Mouse (Mus musculus) neural tube, embryonic 13.5 days (tissue): ENCODE data around the gene Gm20388. TPM values are rescaled to one million over a fixed set of nuclear protein-coding genes. Genes with fewer than 3 reads are reported as not detected.

Source experiments
- ATAC-seq: fragments of 200-750 bp; cut with Nextera tagmentation; 2 replicates; pipeline ENCODE4 v1.8.0; 2017; ENCODE audit warnings: low read depth, mild to moderate bottlenecking, moderate TSS enrichment, moderate library complexity
- H3K27ac ChIP-seq: fragments of 300-500 bp; sonication (generic); replicated peaks from 2 replicates; pipeline ENCODE4 v1.5.1; 2015; ENCODE audit warnings: moderate library complexity, mild to moderate bottlenecking, inconsistent platforms
- H3K27me3 ChIP-seq: fragments of 300-500 bp; sonication (generic); 2 replicates; pipeline ENCODE4 v1.6.1; 2015; ENCODE audit warnings: mild to moderate bottlenecking, inconsistent platforms
- H3K36me3 ChIP-seq: fragments of 300-500 bp; sonication (generic); 2 replicates; pipeline ENCODE4 v1.6.1; 2015; ENCODE audit warnings: mild to moderate bottlenecking, inconsistent platforms
- H3K4me1 ChIP-seq: fragments of 300-500 bp; sonication (generic); replicated peaks from 2 replicates; pipeline ENCODE4 v1.6.1; 2015; ENCODE audit warnings: inconsistent platforms
- H3K4me2 ChIP-seq: fragments of 300-500 bp; sonication (generic); 2 replicates; pipeline ENCODE4 v1.6.1; 2015; ENCODE audit warnings: inconsistent platforms, mild to moderate bottlenecking, moderate library complexity
- H3K4me3 ChIP-seq: fragments of 300-500 bp; sonication (generic); 2 replicates; pipeline ENCODE4 v1.5.1; 2015; ENCODE audit warnings: mild to moderate bottlenecking, inconsistent platforms
- H3K9ac ChIP-seq: fragments of 300-500 bp; sonication (generic); 2 replicates; pipeline ENCODE4 v1.6.1; 2015; ENCODE audit warnings: moderate library complexity, mild to moderate bottlenecking, inconsistent platforms
- H3K9me3 ChIP-seq: fragments of 300-500 bp; sonication (generic); 2 replicates; pipeline ENCODE4 v1.6.1; 2016; ENCODE audit warnings: inconsistent platforms
- WGBS: fragments of 180-500 bp; shearing (Covaris S2); methylation state at CpG from one replicate; pipeline ENCODE4 v1.1.7; 2015; 5-methylcytosine and 5-hydroxymethylcytosine counted together
- polyA plus RNA-seq: library from polyadenylated mRNA; unstranded; fragments of >200 nt; fragmentation: Nextera tagmentation; extraction: Ambion mirVana; gene quantifications from 2 replicates; pipeline ENCODE4 v1.2.1, GENCODE M21; 2015

Gene Gm20388
- polyA plus RNA-seq, 1 experiment from 2014 or later: 0.27 TPM

DNA sequence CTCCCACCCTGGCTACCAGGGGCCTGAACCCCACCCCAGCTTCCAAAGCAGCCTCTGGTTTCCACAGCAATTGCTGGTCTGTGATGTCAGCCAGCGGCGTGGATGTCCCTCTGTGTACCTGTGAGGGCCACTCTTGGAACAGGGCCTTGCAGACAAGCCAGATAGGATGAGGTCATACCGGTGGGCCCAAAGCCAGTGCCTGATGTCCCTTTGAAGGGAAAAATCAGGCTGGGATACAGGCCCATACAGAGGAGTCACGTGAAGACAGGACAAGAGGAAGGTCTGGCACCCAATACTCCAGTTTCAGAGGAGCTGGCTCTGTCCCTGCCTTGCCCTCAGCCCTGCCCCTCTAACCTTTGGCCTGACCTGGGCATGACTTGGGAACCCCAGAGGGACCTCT, 2289.2 kb downstream of the Gm20388 start:
- Histone ChIP-seq H3K36me3 (no peaks in the 10 kb centered on the region), H3K9me3 (no peaks in the 10 kb centered on the region), H3K27ac (no peak overlapping the region), H3K4me1 (no peaks in the 10 kb centered on the region), H3K4me3 (no peak overlapping the region), H3K9ac (no peak overlapping the region), H3K27me3 (no peaks in the 10 kb centered on the region), H3K4me2 (no peak overlapping the region)
- WGBS: 87% methylated on average over 4 of the region's 4 CpGs
- ATAC-seq: no peak

DNA sequence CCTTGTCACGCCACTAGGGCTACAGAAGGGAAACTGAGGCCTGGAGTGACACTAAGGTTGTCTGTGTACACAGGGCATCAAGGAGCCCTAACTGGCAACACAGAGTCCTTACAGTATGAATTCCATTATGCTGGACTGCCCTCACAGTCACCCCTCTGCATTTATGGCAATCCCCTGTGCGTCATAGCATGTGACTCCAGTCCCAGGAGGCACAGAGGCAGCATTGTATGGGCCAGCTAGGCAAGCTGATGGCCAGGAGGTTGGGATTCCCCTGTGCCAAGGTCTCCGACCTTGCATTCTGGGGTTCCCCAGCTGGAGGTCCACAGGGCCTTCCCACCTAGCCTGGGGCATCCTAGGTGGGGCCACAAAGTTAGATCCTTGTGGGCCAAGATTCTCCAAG, 2300.9 kb downstream of the Gm20388 start:
- no peaks in the 10 kb centered on the region for H3K27me3 ChIP-seq
- H3K4me1 ChIP-seq: 0 out of 2 replicates have a peak, but pooled peaks cover 10% of the 10 kb centered on the region
- no peaks in the 10 kb centered on the region for H3K36me3 ChIP-seq
- no peak overlapping the region for H3K27ac ChIP-seq
- 80% methylated on average over 3 of the region's 3 CpGs for WGBS
- H3K4me2 ChIP-seq: no peak overlapping the region
- H3K9ac ChIP-seq: no peak overlapping the region
- no peaks in the 10 kb centered on the region for H3K9me3 ChIP-seq
- no peak for ATAC-seq
- H3K4me3 ChIP-seq: no peak overlapping the region

DNA sequence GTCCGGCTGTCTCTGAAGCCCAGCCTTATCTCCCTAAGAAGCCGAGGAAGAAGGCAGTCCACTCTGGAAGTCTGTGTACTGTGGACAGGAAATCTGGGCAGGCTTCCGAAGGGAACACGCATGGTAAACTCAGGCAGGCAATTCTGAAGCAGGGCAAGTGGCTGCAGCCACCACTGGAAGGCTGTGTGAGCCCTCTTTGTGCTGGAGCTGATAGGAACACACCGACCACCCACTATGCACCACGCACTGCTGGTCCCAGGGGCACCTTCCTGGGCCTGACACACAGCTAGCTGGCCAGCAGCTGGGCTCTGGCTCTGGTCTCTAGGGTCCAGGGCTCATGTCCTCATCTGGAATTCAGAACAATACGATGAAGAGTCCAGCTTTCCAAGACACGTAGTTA, 2305.0 kb downstream of the Gm20388 start:
- Histone ChIP-seq H3K4me3 (no peak overlapping the region), H3K9ac (no peak overlapping the region), H3K4me2 (no peak overlapping the region), H3K9me3 (no peaks in the 10 kb centered on the region), H3K36me3 (no peaks in the 10 kb centered on the region), H3K27ac (no peak overlapping the region), H3K4me1 (0 out of 2 replicates have a peak, but pooled peaks cover 10% of the 10 kb centered on the region), H3K27me3 (no peaks in the 10 kb centered on the region)
- ATAC-seq: no peak
- WGBS: 76% methylated on average over 8 of the region's 8 CpGs

- Histone ChIP-seq H3K27ac (no peak overlapping the region), H3K36me3 (no peaks in the 10 kb centered on the region), H3K9ac (no peak overlapping the region), H3K27me3 (no peaks in the 10 kb centered on the region), H3K4me3 (no peak overlapping the region), H3K4me2 (no peak overlapping the region), H3K4me1 (0 out of 2 replicates have a peak, but pooled peaks cover 8% of the 10 kb centered on the region), H3K9me3 (no peaks in the 10 kb centered on the region)
- no peak for ATAC-seq
- WGBS: 75% methylated on average over 6 of the region's 6 CpGs
Measured at GRCm38 (mm10) chr8:122216433-122216832, 2305.8 kb downstream of the Gm20388 start.

- H3K4me1 ChIP-seq: 0 out of 2 replicates have a peak, but pooled peaks cover 7% of the 10 kb centered on the region
- H3K27me3 ChIP-seq: no peaks in the 10 kb centered on the region
- no peak overlapping the region for H3K9ac ChIP-seq
- no peak for ATAC-seq
- H3K27ac ChIP-seq: no peak overlapping the region
- H3K9me3 ChIP-seq: no peaks in the 10 kb centered on the region
- no peak overlapping the region for H3K4me2 ChIP-seq
- no peak overlapping the region for H3K4me3 ChIP-seq
- H3K36me3 ChIP-seq: no peaks in the 10 kb centered on the region
- 80% methylated on average over 10 of the region's 10 CpGs for WGBS
Measured at GRCm38 (mm10) chr8:122217456-122218177, 2307.0 kb downstream of the Gm20388 start.

- no peak for ATAC-seq
- no peaks in the 10 kb centered on the region for H3K9me3 ChIP-seq
- H3K27me3 ChIP-seq: peaks cover 29% of the 10 kb centered on the region
- H3K27ac ChIP-seq: peak overlapping the region; percentile 50; the same call in 1 of the 2 replicates
- no peak overlapping the region for H3K4me2 ChIP-seq
- no peak overlapping the region for H3K9ac ChIP-seq
- WGBS: 69% methylated on average over 10 of the region's 10 CpGs
- H3K4me3 ChIP-seq: no peak overlapping the region
- peaks cover 14% of the 10 kb centered on the region for H3K4me1 ChIP-seq
- H3K36me3 ChIP-seq: no peaks in the 10 kb centered on the region
Measured at GRCm38 (mm10) chr8:122223976-122224649, 2313.5 kb downstream of the Gm20388 start.

DNA sequence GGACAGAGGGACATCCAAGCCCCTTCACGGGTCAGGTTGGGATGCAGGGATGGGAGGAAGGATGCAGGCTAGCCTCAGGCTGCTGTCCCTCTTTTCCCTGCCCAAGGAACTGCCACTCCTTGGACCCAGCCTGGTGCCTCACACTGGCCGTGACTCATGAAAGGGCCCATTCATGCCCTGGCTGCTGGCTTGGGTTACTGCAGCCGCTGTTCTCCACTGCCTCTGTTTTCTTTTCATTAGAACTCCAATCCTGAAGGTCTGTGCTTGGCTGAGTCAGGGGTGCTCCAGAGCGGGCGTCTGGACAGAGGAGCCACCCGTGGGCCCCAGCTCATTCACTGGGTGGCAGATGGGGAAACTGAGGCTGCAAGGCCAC, 2314.0 kb downstream of the Gm20388 start:
- 0 out of 2 replicates have a peak, but pooled peaks have one; percentile 37 for ATAC-seq
- Histone ChIP-seq H3K36me3 (no peaks in the 10 kb centered on the region), H3K9me3 (no peaks in the 10 kb centered on the region), H3K4me1 (peaks cover 15% of the 10 kb centered on the region), H3K27me3 (peaks cover 35% of the 10 kb centered on the region), H3K27ac (peak overlapping the region; percentile 50), H3K9ac (no peak overlapping the region), H3K4me3 (no peak overlapping the region), H3K4me2 (no peak overlapping the region)
- WGBS: 57% methylated on average over 6 of the region's 6 CpGs

DNA sequence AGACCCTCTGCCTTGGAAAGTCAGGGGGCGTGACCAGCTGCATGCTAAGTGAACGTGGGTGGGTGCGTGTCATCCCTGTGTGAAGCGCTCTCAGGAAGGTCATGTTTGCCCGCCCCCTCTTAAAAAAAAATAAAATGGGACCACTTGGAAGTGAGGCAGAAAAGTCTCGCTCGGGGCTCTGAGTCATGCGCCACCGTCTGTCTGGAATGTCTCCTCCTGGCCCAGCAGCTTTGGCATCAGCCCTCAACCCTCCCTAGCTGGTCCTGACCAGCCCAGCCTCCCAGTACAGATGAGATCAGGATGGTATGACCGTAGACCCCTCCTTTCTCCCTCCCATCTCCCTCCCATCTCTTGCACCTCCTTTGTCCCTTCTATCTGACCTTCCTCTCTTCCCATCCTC, 2314.8 kb downstream of the Gm20388 start:
- H3K4me2 ChIP-seq: no peak overlapping the region
- H3K4me1 ChIP-seq: peaks cover 23% of the 10 kb centered on the region
- no peaks in the 10 kb centered on the region for H3K36me3 ChIP-seq
- no peak for ATAC-seq
- H3K9ac ChIP-seq: no peak overlapping the region
- H3K9me3 ChIP-seq: no peaks in the 10 kb centered on the region
- H3K27ac ChIP-seq: no peak overlapping the region
- H3K27me3 ChIP-seq: peaks cover 42% of the 10 kb centered on the region
- WGBS: 72% methylated on average over 10 of the region's 10 CpGs
- H3K4me3 ChIP-seq: no peak overlapping the region

DNA sequence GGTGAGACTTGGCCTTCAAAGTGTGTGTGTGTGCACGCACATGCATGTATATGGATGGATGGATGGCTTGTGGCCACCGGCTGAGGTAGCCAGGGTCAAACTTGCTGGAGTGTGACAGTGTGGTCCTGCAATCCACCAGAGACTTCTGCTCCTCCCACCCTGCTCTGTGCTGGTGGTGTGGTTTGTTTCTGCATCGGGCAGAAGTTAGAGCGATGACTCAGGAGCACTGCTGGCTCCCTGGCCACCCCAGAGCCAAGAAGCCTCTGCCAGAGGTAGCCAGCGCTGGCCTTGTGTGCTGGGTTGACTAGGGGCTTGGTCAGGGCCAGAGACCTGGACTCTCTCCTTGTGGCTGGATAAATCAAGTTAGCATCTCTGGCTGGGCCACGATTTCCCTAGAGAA, 2316.7 kb downstream of the Gm20388 start:
- H3K4me2 ChIP-seq: no peak overlapping the region
- peaks cover 32% of the 10 kb centered on the region for H3K4me1 ChIP-seq
- no peak overlapping the region for H3K9ac ChIP-seq
- no peak overlapping the region for H3K4me3 ChIP-seq
- peaks cover 60% of the 10 kb centered on the region for H3K27me3 ChIP-seq
- WGBS: 86% methylated on average over 6 of the region's 6 CpGs
- no peak overlapping the region for H3K27ac ChIP-seq
- H3K36me3 ChIP-seq: no peaks in the 10 kb centered on the region
- ATAC-seq: no peak
- H3K9me3 ChIP-seq: no peaks in the 10 kb centered on the region

GRCm38 (mm10) chr8:122228792-122229575, 2318.3 kb downstream of the Gm20388 start:
- H3K9ac ChIP-seq: no peak overlapping the region
- peaks cover 65% of the 10 kb centered on the region for H3K27me3 ChIP-seq
- H3K9me3 ChIP-seq: no peaks in the 10 kb centered on the region
- no peak overlapping the region for H3K27ac ChIP-seq
- H3K4me3 ChIP-seq: no peak overlapping the region
- WGBS: 48% methylated on average over 11 of the region's 11 CpGs
- H3K4me1 ChIP-seq: peaks cover 31% of the 10 kb centered on the region
- H3K4me2 ChIP-seq: no peak overlapping the region
- ATAC-seq: no peak
- H3K36me3 ChIP-seq: no peaks in the 10 kb centered on the region

DNA sequence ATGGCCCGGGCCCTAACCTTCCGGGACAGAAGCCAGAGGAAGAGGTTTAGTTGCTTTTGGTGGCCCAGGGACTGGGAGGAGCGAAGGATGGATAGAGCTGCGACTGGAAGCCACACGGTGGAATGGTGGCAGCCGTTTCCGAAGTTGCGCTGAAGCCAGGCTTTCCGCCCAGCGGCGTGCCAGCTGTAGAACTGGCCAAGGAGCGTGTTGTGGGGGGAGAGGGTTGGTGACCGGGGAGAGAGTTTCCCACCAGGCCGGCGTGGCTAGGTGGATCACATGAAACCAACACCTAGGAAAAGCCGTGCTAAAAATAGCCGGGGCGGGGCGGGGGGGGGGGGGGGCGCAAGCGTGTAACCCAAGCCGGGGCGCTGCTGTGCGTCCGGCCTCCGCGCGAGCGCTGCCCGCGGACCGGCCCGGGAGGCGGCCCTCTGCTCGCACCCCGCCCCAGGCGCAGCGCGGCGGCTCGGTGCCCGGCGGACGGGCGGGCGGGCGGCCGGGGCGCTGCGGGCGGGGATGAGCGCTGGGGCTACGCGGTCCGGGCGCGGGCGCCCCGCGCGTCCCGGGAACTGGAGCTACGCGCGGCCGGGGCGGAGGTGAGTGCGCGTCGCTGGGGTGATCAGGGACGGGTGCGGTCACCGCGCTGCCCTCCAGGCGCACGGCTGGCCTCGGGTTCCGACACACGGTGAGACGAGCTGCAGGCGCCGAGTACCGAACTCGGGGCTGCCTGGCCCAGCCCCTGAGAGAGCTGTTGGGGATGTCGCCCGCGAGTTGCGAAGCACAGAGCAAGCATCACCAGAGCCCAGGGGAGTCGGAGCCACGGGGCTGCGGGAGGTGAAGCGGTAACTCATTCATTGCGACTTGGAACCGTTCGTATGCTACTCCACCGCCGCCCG, 2319.4 kb downstream of the Gm20388 start:
- Histone ChIP-seq H3K9ac (peak overlapping the region; percentile 67), H3K27me3 (peaks cover 65% of the 10 kb centered on the region), H3K9me3 (no peaks in the 10 kb centered on the region), H3K4me3 (peak overlapping the region; percentile 51), H3K4me1 (peaks cover 20% of the 10 kb centered on the region), H3K27ac (no peak overlapping the region), H3K4me2 (peak overlapping the region; percentile 93), H3K36me3 (no peaks in the 10 kb centered on the region)
- peak; percentile 41 for ATAC-seq
- WGBS: under 1% methylated on average over 92 of the region's 98 CpGs
